Mouse (Mus musculus): Measurements from ENCODE around the gene Cxcr2.

Gene Cxcr2

GRCm38 (mm10) chr1:74199046-74199445, 45.3 kb downstream of the Cxcr2 start:
- no peak for DNase-seq

- no peak for DNase-seq
Observed at GRCm38 (mm10) chr1:74201048-74201844, 47.5 kb downstream of the Cxcr2 start.

GRCm38 (mm10) chr1:74203457-74203856, 49.7 kb downstream of the Cxcr2 start:
- no peak for DNase-seq

GRCm38 (mm10) chr1:74205881-74206280, 52.1 kb downstream of the Cxcr2 start:
- DNase-seq: peak; percentile 66

- DNase-seq: no peak
Observed at GRCm38 (mm10) chr1:74206642-74207041, 52.9 kb downstream of the Cxcr2 start.

GRCm38 (mm10) chr1:74207906-74208305, 54.1 kb downstream of the Cxcr2 start:
- no peak for DNase-seq

GRCm38 (mm10) chr1:74208941-74209340, 55.2 kb downstream of the Cxcr2 start:
- DNase-seq: no peak
